Mouse (Mus musculus): ENCODE data around the gene Exoc6b. TPM values are rescaled to one million over a fixed set of nuclear protein-coding genes. Genes with fewer than 3 reads are reported as not detected.

The Exoc6b gene
- total and polyA plus RNA-seq, 2 experiments = 2.3 to 6.1 TPM

DNA sequence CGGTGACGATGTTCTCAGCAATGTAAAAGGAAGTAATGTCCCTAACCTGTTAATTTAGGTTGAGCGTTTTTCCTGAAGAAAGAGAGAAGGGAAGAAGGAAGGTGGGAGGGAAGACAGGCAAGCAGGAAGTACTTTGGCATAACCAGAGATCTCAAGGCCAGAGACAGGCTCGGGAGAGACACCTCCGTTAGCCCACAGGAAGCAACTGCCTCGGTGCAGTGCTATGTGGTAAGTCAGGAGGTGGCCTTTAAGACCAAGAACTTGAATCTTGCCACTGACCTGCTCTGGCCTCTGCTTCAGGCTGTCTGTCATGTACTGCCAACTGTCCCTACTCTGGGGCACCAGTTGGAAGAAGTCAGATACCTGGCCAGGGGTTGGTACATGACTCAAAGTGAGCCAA lies 500.4 kb downstream of the Exoc6b start:
- no peak for DNase-seq (ENCODE audit: extremely low read depth, low read depth, low spot score)
- Histone ChIP-seq H3K36me3 (ENCODE audit: control insufficient read depth, insufficient read depth, low read length) (no peaks in the 10 kb centered on the region), H3K4me3 (ENCODE audit: insufficient read depth, low read depth, low read length) (no peak overlapping the region), H3K79me2 (ENCODE audit: control insufficient read depth, insufficient read depth, low read length) (no peaks in the 10 kb centered on the region), H3K27me3 (ENCODE audit: control insufficient read depth, insufficient read depth, low read length) (0 out of 2 replicates have a peak, but pooled peaks cover 3% of the 10 kb centered on the region), H3K9ac (ENCODE audit: low read depth, low read length) (no peak overlapping the region), H3K27ac (replicated peaks; ENCODE audit: insufficient read depth, low read depth, low read length) (no peak overlapping the region), H3K4me1 (ENCODE audit: control insufficient read depth, insufficient read depth, low read length) (no peaks in the 10 kb centered on the region)
- WGBS = 81% methylated on average over 6 of the region's 6 CpGs
- TF ChIP-seq POLR2A (IDR thresholded peaks at IDR 0.05; ENCODE audit: extremely low read depth, insufficient read depth, low read length) = no peak
- TF ChIP-seq CTCF (IDR thresholded peaks at IDR 0.05; ENCODE audit: low read depth, low read length) = no peak

Other genes starting within 250 kb of the Exoc6b start
- gene Spr, start 68.3 kb upstream of the Exoc6b start, total RNA-seq (2014; rRNA removed) = 143 and 164 TPM in 2 replicates
- 53.2 and 68.0 TPM in 2 replicates for gene Spr, start 68.3 kb upstream of the Exoc6b start, polyA plus RNA-seq (2012; rRNA removed)
- gene Emx1, start 117.9 kb upstream of the Exoc6b start, total RNA-seq (2014; rRNA removed) = not detected in 2 replicates
- gene Emx1, start 117.9 kb upstream of the Exoc6b start, polyA plus RNA-seq (2012; rRNA removed) = not detected in 2 replicates